Mouse (Mus musculus) CH12.LX (cell line): ENCODE measurements around the gene Pigm. TPM values are rescaled to one million over a fixed set of nuclear protein-coding genes. Genes with fewer than 3 reads are reported as not detected.

Experiments
- DNase-seq: peaks from one replicate; pipeline ENCODE4 v3.0.0-alpha.2; 2013; ENCODE audit errors: extremely low read depth
- H3K27ac ChIP-seq: 2 replicates; pipeline ENCODE4 v1.5.1; 2012; ENCODE audit warnings: low read depth, mild to moderate bottlenecking, control low read depth, moderate library complexity; ENCODE audit not compliant: insufficient read depth
- H3K27me3 ChIP-seq: replicated peaks from 2 replicates; pipeline ENCODE3; 2012; ENCODE audit warnings: inconsistent platforms
- H3K36me3 ChIP-seq, 2 experiments: replicated peaks in 1 of 2; 2 replicates each; pipeline versions ENCODE3 to v1.6.1; 2012; ENCODE audit warnings: inconsistent platforms in 1 of 2, low read length in 1 of 2, mild to moderate bottlenecking in 1 of 2, mixed read lengths in 1 of 2, moderate library complexity in 1 of 2; ENCODE audit not compliant: control insufficient read depth in 1 of 2, insufficient read depth in 1 of 2
- H3K4me1 ChIP-seq, 2 experiments: 2 replicates each; pipeline ENCODE4 v1.6.1; 2012; ENCODE audit warnings: inconsistent platforms in 1 of 2, moderate library complexity in 1 of 2; ENCODE audit not compliant: insufficient read depth in 2 of 2, control insufficient read depth in 1 of 2
- H3K4me2 ChIP-seq: 2 replicates; pipeline ENCODE4 v1.6.1; 2012; ENCODE audit warnings: low read depth, mild to moderate bottlenecking, control low read depth; ENCODE audit not compliant: poor library complexity, insufficient read depth, severe bottlenecking
- H3K4me3 ChIP-seq, 3 experiments: fragments of 150-350 bp in 1 of 3; sonication (generic) in 1 of 3; replicated peaks in 1 of 3; 2 replicates each; pipeline versions ENCODE3 to v1.5.1; 2011 to 2012; ENCODE audit warnings: low read depth in 2 of 3, low read length in 2 of 3, mild to moderate bottlenecking in 2 of 3, moderate library complexity in 2 of 3, control low read depth in 1 of 3, improper control_type of control experiment in 1 of 3, inconsistent platforms in 1 of 3, mixed read lengths in 1 of 3; ENCODE audit not compliant: poor library complexity in 1 of 3
- H3K79me2 ChIP-seq: replicated peaks from 2 replicates; pipeline ENCODE4 v1.6.1; 2012; ENCODE audit warnings: mild to moderate bottlenecking, moderate library complexity; ENCODE audit not compliant: control insufficient read depth, poor library complexity, insufficient read depth, severe bottlenecking; ENCODE audit errors: extremely low read depth
- H3K9ac ChIP-seq: 2 replicates; pipeline ENCODE4 v1.6.1; 2012; ENCODE audit warnings: low read depth, mild to moderate bottlenecking, control low read depth, moderate library complexity; ENCODE audit not compliant: insufficient read depth
- H3K9me3 ChIP-seq: replicated peaks from 2 replicates; pipeline ENCODE3; 2012; ENCODE audit warnings: low read length, inconsistent platforms, mixed read lengths
- BHLHE40 ChIP-seq: IDR thresholded peaks from 2 replicates; pipeline ENCODE4 v1.6.1; 2011; ENCODE audit warnings: mild to moderate bottlenecking, low read depth, low read length, improper control_type of control experiment
- CHD1 ChIP-seq: IDR thresholded peaks from 2 replicates; pipeline ENCODE4 v1.6.1; 2012; ENCODE audit warnings: low read depth, low read length, improper control_type of control experiment, inconsistent platforms
- CHD2 ChIP-seq: IDR thresholded peaks from 2 replicates; pipeline ENCODE4 v1.6.1; 2011; ENCODE audit warnings: low read length, improper control_type of control experiment
- CTCF ChIP-seq, 2 experiments: IDR thresholded peaks in 1 of 2; conservative IDR thresholded peaks in 1 of 2; 2 replicates each; pipeline ENCODE4 v1.5.1; 2011 to 2012; ENCODE audit warnings: low read depth in 2 of 2, low read length in 2 of 2, improper control_type of control experiment in 1 of 2, inconsistent platforms in 1 of 2, mild to moderate bottlenecking in 1 of 2, moderate library complexity in 1 of 2
- ELF1 ChIP-seq: IDR thresholded peaks from 2 replicates; pipeline ENCODE4 v1.6.1; 2014; ENCODE audit warnings: low read depth, mild to moderate bottlenecking, inconsistent platforms, low read length, improper control_type of control experiment
- ETS1 ChIP-seq: conservative IDR thresholded peaks from 2 replicates; pipeline ENCODE4 v1.6.1; 2012; ENCODE audit warnings: low read depth, mild to moderate bottlenecking, inconsistent platforms, low read length, improper control_type of control experiment, moderate library complexity
- GABPA ChIP-seq: IDR thresholded peaks from 2 replicates; pipeline ENCODE4 v1.6.1; 2012; ENCODE audit warnings: low read depth, low read length, improper control_type of control experiment, inconsistent platforms; ENCODE audit not compliant: insufficient replicate concordance
- HCFC1 ChIP-seq: IDR thresholded peaks from 2 replicates; pipeline ENCODE4 v1.6.1; 2012; ENCODE audit warnings: low read depth, mild to moderate bottlenecking, inconsistent platforms, low read length, improper control_type of control experiment
- IRF4 ChIP-seq: IDR thresholded peaks from 2 replicates; pipeline ENCODE4 v1.6.1; 2014; ENCODE audit warnings: low read depth, mild to moderate bottlenecking, inconsistent platforms, low read length, improper control_type of control experiment
- JUN ChIP-seq: IDR thresholded peaks from 2 replicates; pipeline ENCODE4 v1.6.1; 2011; ENCODE audit warnings: low read depth, mild to moderate bottlenecking, low read length, improper control_type of control experiment, moderate library complexity; ENCODE audit not compliant: insufficient read depth
- MAX ChIP-seq: IDR thresholded peaks from 2 replicates; pipeline ENCODE4 v1.6.1; 2011; ENCODE audit warnings: low read length, improper control_type of control experiment
- MAZ ChIP-seq: IDR thresholded peaks from 2 replicates; pipeline ENCODE4 v1.6.1; 2012; ENCODE audit warnings: low read depth, mild to moderate bottlenecking, inconsistent platforms, low read length, improper control_type of control experiment, moderate library complexity
- MYC ChIP-seq: IDR thresholded peaks from 2 replicates; pipeline ENCODE4 v1.6.1; 2011; ENCODE audit warnings: low read depth, mild to moderate bottlenecking, improper control_type of control experiment, low read length
- POLR2A ChIP-seq: IDR thresholded peaks from 2 replicates; pipeline ENCODE4 v1.6.1; 2011; ENCODE audit warnings: low read depth, mild to moderate bottlenecking, improper control_type of control experiment, low read length
- SIN3A ChIP-seq: IDR thresholded peaks from 2 replicates; pipeline ENCODE4 v1.6.1; 2012; ENCODE audit warnings: low read length, improper control_type of control experiment, inconsistent platforms
- TBP ChIP-seq: conservative IDR thresholded peaks from 2 replicates; pipeline ENCODE4 v1.6.1; 2011; ENCODE audit warnings: low read depth, low read length, improper control_type of control experiment
- TCF12 ChIP-seq: IDR thresholded peaks from 2 replicates; pipeline ENCODE4 v1.6.1; 2014; ENCODE audit warnings: low read depth, mild to moderate bottlenecking, inconsistent platforms, low read length, improper control_type of control experiment
- USF2 ChIP-seq: conservative IDR thresholded peaks from 2 replicates; pipeline ENCODE4 v1.6.1; 2011; ENCODE audit warnings: low read depth, low read length, improper control_type of control experiment
- ZNF384 ChIP-seq: IDR thresholded peaks from 2 replicates; pipeline ENCODE4 v1.6.1; 2012; ENCODE audit warnings: low read depth, low read length, improper control_type of control experiment, inconsistent platforms
- dilution Hi-C: fragments of 300-500 bp; cut with MboI; formaldehyde crosslinking; loops from 2 replicates; pipeline ENCODE4 v1.14.3; 2020; ENCODE audit warnings: low sequenced_read_pairs; ENCODE audit not compliant: extremely low pct_unique_long_range_greater_than_20kb, extremely low pct_ligation_motif_present
- in situ Hi-C: fragments of 300-500 bp; cut with MboI; formaldehyde crosslinking; loops from 3 replicates; pipeline ENCODE4 v1.14.3; 2019; ENCODE audit warnings: low sequenced_read_pairs, low pct_ligation_motif_present, low pct_unique_long_range_greater_than_20kb, mixed read lengths
- polyA plus RNA-seq: library from polyadenylated mRNA; unstranded; fragments of >175 nt; gene quantifications from 2 replicates; pipeline ENCODE4 v1.2.1, GENCODE M21; 2012; ENCODE audit warnings: low read depth; ENCODE audit not compliant: insufficient read length
- total RNA-seq, 2 experiments: library from RNA; depleted of rRNA; stranded (reverse); fragments of 300-350 nt in 1 of 2; fragments of >200 nt in 1 of 2; gene quantifications; 2 replicates each; pipeline ENCODE4 v1.2.3; 2012 to 2014

Pigm gene
- total and polyA plus RNA-seq, 3 experiments, result 8.6 to 13.8 (median 10.7) TPM

GRCm38 (mm10) chr1:172368768-172369418, 7.5 kb upstream of the Pigm start:
- H3K27me3 ChIP-seq, result no peaks in the 10 kb centered on the region
- no peak overlapping the region for H3K27ac ChIP-seq
- dilution Hi-C loops (no loop called here), in situ Hi-C loops (no loop called here)
- H3K9ac ChIP-seq, result no peak overlapping the region
- DNase-seq, result peak; percentile 58
- TF ChIP-seq CHD1 (no peak), CTCF (conservative IDR thresholded peaks at IDR 0.05 in 1 of 2, IDR thresholded peaks at IDR 0.05 in 1 of 2; ENCODE audit: low read depth in 2 of 2, low read length in 2 of 2) (peak; percentile 14 to 73; a peak in 2 of 4 replicates), ETS1 (no peak), POLR2A (peak; percentile 20; the same call in 1 of the 2 replicates), SIN3A (no peak), JUN (0 out of 2 replicates have a peak, but pooled peaks have one; percentile 5), BHLHE40 (peak; percentile 27; the same call in 1 of the 2 replicates), TBP (no peak), MAZ (0 out of 2 replicates have a peak, but pooled peaks have one; percentile 37), MYC (0 out of 2 replicates have a peak, but pooled peaks have one; percentile 16), HCFC1 (peak; percentile 42; the same call in 1 of the 2 replicates), ELF1 (peak; percentile 70), MAX (peak; percentile 48), TCF12 (peak; percentile 27; the same call in 1 of the 2 replicates), USF2 (no peak), GABPA (no peak), CHD2 (peak; percentile 51; the same call in 1 of the 2 replicates), IRF4 (0 out of 2 replicates have a peak, but pooled peaks have one; percentile 17)
- no peak overlapping the region for H3K4me3 ChIP-seq
- H3K4me1 ChIP-seq, result peaks cover 6 to 20% of the 10 kb centered on the region in 2 experiments
- no peaks in the 10 kb centered on the region for H3K9me3 ChIP-seq
- H3K79me2 ChIP-seq, result no peaks in the 10 kb centered on the region
- peak overlapping the region; percentile 9; the same call in 1 of the 2 replicates for H3K4me2 ChIP-seq
- H3K36me3 ChIP-seq, result no peaks in the 10 kb centered on the region

GRCm38 (mm10) chr1:172376758-172377458, 562 bp downstream of the Pigm start:
- no peak for DNase-seq
- Histone ChIP-seq H3K9me3 (no peaks in the 10 kb centered on the region), H3K4me2 (peak overlapping the region; percentile 100), H3K9ac (peak overlapping the region; percentile 77), H3K4me3 (peak overlapping the region; percentile 78 to 96 (median 81)), H3K27me3 (no peaks in the 10 kb centered on the region), H3K4me1 (peaks cover 0 to 45% of the 10 kb centered on the region in 2 experiments; a peak in 2 of 4 replicates), H3K27ac (peak overlapping the region; percentile 8), H3K79me2 (peaks cover 43% of the 10 kb centered on the region), H3K36me3 (peaks cover 8 to 34% of the 10 kb centered on the region in 2 experiments)
- in situ Hi-C loops, result no loop called here
- dilution Hi-C loops, result no loop called here
- TF ChIP-seq ZNF384 (no peak), TBP (no peak), MAX (0 out of 2 replicates have a peak, but pooled peaks have one; percentile 9)
